Mouse (Mus musculus) spleen, adult 18-20 months (tissue): ENCODE data around the gene Ccdc7b.
"Not testable (repeated sequence)": the region's sequence is repeated elsewhere in the genome, so short reads cannot be mapped to it uniquely, and the experiment has no call there.

Experiments used
- DNase-seq, 2 experiments: peaks; one replicate each; pipeline ENCODE4 v3.0.0; 2022; ENCODE audit warnings: mixed read lengths in 2 of 2

Gene Ccdc7b

DNA sequence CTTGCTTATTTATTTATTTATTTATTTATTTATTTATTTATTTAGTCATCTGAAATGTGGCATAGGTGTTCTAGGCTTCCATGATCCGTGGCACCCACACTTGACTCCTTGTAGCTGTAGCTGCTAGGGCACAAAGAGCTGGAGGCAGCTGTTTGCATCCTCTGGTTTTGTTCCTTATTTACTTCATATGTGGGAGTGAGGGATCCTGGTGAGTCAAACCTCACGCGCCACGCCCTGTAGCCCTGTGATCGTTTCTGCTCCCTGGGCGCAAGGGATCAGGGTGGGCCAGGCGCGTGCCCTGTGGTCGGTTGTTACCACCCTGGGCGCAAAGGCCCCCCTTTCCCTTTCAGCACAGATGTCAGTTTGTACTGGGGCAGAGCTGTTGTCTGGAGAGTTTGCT is at the start of gene Ccdc7b:
TSS of gene Ccdc7b (plus strand) at position 301 of the 400 bp plus-strand sequence.
- not testable (repeated sequence) for DNase-seq

GRCm38 (mm10) chr8:129065417-129065816 is 1.5 kb upstream of the Ccdc7b start, which contains the start of gene Ccdc7a:
Ccdc7a (minus strand) TSS chr8:129065517.
- not testable (repeated sequence) for DNase-seq

GRCm38 (mm10) chr8:129115761-129116160 is 48.8 kb downstream of the Ccdc7b start:
- DNase-seq, result not testable (repeated sequence)

DNA sequence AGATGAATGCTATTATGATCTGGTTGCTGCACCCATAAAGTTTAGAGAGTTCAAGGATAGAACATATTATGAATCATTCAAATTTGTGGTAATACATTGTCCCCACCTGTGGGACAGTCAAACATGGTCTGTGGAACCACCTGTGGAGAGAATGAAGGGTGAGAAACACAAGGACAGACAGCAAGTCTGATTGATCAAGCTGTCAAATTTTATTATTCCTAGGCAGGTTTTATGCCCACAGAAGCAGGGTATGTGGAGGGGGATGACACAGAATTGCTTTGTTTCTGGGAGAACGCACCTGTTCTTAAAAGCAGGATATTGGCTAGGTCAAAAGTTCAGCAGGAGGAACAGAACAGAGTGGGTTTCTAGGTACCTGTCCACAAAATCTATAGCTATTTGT is 64.6 kb downstream of the Ccdc7b start, which contains the start of gene Gm10999:
TSS of gene Gm10999 (minus strand) at position 101 of the 400 bp plus-strand sequence.
- DNase-seq, result no peak

- DNase-seq, result no peak
Observed at GRCm38 (mm10) chr8:129133475-129133874, 66.5 kb downstream of the Ccdc7b start.
